Mouse (Mus musculus) liver (tissue): ENCODE measurements around the gene Actr1a.
A peak's percentile ranks its signal among the peaks of the same experiment; 100 is the strongest.

ENCODE experiments used
- DNase-seq: peaks from one replicate; pipeline ENCODE4 v3.0.0-alpha.2; 2020; ENCODE audit warnings: mixed read lengths

The Actr1a gene

GRCm38 (mm10) chr19:46399372-46399771, 3.8 kb upstream of the Actr1a start:
- DNase-seq: no peak

- DNase-seq: no peak
These were observed 2.9 kb upstream of the Actr1a start for GRCm38 (mm10) chr19:46398401-46398800.

- no peak for DNase-seq
These were observed 2.0 kb upstream of the Actr1a start for GRCm38 (mm10) chr19:46397436-46398001.

- peak; percentile 99 for DNase-seq
These were observed 1.3 kb upstream of the Actr1a start, which contains the start of gene Sufu for GRCm38 (mm10) chr19:46396686-46397435. Gene Sufu, plus strand, starts transcription at chr19:46396896.

GRCm38 (mm10) chr19:46396109-46396508, 561 bp upstream of the Actr1a start:
- no peak for DNase-seq

- DNase-seq: no peak
These were observed 838 bp downstream of the Actr1a start for GRCm38 (mm10) chr19:46394712-46395108.

- DNase-seq: peak; percentile 36
These were observed 3.5 kb downstream of the Actr1a start for GRCm38 (mm10) chr19:46392018-46392417.

GRCm38 (mm10) chr19:46389872-46390271, 5.7 kb downstream of the Actr1a start:
- DNase-seq: no peak

GRCm38 (mm10) chr19:46382275-46382674, 13.3 kb downstream of the Actr1a start:
- DNase-seq: no peak

GRCm38 (mm10) chr19:46375891-46376290, 19.7 kb downstream of the Actr1a start:
- DNase-seq: no peak

GRCm38 (mm10) chr19:46375489-46375888, 20.1 kb downstream of the Actr1a start:
- DNase-seq: no peak

- peak; percentile 30 for DNase-seq
These were observed 21.0 kb downstream of the Actr1a start for GRCm38 (mm10) chr19:46374477-46375088.

GRCm38 (mm10) chr19:46369204-46369603, 26.3 kb downstream of the Actr1a start:
- DNase-seq: peak; percentile 54

GRCm38 (mm10) chr19:46367798-46368590, 27.6 kb downstream of the Actr1a start:
- no peak for DNase-seq

- DNase-seq: no peak
These were observed 32.1 kb downstream of the Actr1a start for GRCm38 (mm10) chr19:46363294-46364009.

- no peak for DNase-seq
These were observed 33.4 kb downstream of the Actr1a start for GRCm38 (mm10) chr19:46362104-46362503.

- no peak for DNase-seq
These were observed 37.2 kb downstream of the Actr1a start for GRCm38 (mm10) chr19:46358381-46358780.

GRCm38 (mm10) chr19:46357344-46358280, 37.9 kb downstream of the Actr1a start:
- DNase-seq: peak; percentile 52

GRCm38 (mm10) chr19:46356701-46357138, 38.8 kb downstream of the Actr1a start:
- DNase-seq: peak; percentile 94

GRCm38 (mm10) chr19:46350168-46350932, 45.2 kb downstream of the Actr1a start, which contains the start of gene 2310034G01Rik:
Gene 2310034G01Rik, minus strand, starts transcription at chr19:46350302.
- DNase-seq: no peak
